8 mouse cellular contexts compared by ENCODE assay signal in the genomic region with DNA sequence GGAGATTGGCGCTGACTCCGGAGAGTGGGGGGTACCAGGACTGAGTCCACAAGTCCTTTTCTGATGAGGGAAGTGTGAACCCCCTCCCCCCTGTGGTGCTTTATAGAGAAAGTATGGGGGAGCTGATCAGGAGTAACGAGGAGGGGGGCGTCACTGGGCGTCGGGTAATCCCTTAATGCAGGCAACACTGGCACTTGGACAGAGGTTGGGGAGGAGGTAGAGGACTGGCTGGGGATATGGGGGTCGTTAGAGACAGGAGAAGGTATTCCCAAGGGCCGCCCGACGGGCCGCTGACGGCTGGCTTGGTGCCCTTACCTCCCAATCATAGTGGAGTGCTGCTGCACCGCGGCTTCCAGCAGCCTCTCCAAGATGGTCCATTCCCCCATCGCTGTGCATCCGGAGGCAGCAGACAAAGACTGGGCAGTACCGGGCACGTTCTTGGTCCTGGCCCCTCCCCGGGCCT. TPM values are rescaled to one million over a fixed set of nuclear protein-coding genes. Genes with fewer than 3 reads are reported as not detected.
DNase-seq lines count a peak whose midpoint lies in the region; ATAC-seq and TF ChIP-seq lines count a peak whose summit lies in the region.

No protein-coding gene starts in this region.

- peak overlapping the region; percentile 88 for H3K4me2 ChIP-seq in heart, embryonic 16.5 days (ENCODE audit: low read depth, low read length)
- peak overlapping the region; percentile 93 for H3K4me2 ChIP-seq in forebrain, embryonic 15.5 days (replicated peaks)
- H3K4me2 ChIP-seq in midbrain, embryonic 13.5 days (replicated peaks) = peak overlapping the region; percentile 86

- peaks cover 41% of the 10 kb centered on the region for H3K27me3 ChIP-seq in heart, embryonic 16.5 days (ENCODE audit: control insufficient read depth, insufficient read depth, low read length)
- peaks cover 15% of the 10 kb centered on the region; the same call in 1 of the 2 replicates for H3K27me3 ChIP-seq in forebrain, embryonic 15.5 days
- H3K27me3 ChIP-seq in midbrain, embryonic 13.5 days = peaks cover 27% of the 10 kb centered on the region
- H3K27me3 ChIP-seq in thymus, adult 2 months (ENCODE audit: control insufficient read depth, insufficient read depth, low read length) = no peaks in the 10 kb centered on the region; the same call in 1 of the 2 replicates

- H3K4me1 ChIP-seq in heart, embryonic 16.5 days (ENCODE audit: control insufficient read depth, insufficient read depth, low read length) = peaks cover 8% of the 10 kb centered on the region; the same call in 1 of the 2 replicates
- peaks cover 7% of the 10 kb centered on the region for H3K4me1 ChIP-seq in forebrain, embryonic 15.5 days
- H3K4me1 ChIP-seq in midbrain, embryonic 13.5 days (replicated peaks) = peaks cover 14% of the 10 kb centered on the region
- no peaks in the 10 kb centered on the region for H3K4me1 ChIP-seq in lung, adult 2 months (ENCODE audit: control insufficient read depth, insufficient read depth, low read length)
- no peaks in the 10 kb centered on the region for H3K4me1 ChIP-seq in thymus, adult 2 months (replicated peaks; ENCODE audit: control insufficient read depth, insufficient read depth, low read length)

- no peak overlapping the region for H3K27ac ChIP-seq in heart, embryonic 16.5 days (ENCODE audit: low read length)
- H3K27ac ChIP-seq in forebrain, embryonic 15.5 days (replicated peaks) = peak overlapping the region; percentile 62
- H3K27ac ChIP-seq in midbrain, embryonic 13.5 days = peak overlapping the region; percentile 81
- H3K27ac ChIP-seq in thymus, adult 2 months (ENCODE audit: control insufficient read depth, insufficient read depth, low read length) = no peak overlapping the region

- no peak for DNase-seq in heart, adult 9 months (ENCODE audit: low spot score in 2 of 2)
- peak; percentile 27 to 39 for DNase-seq in cerebellum, adult 18-20 months
- DNase-seq in lung, adult 2 months = no peak
- no peak for DNase-seq in thymus, adult 2 months

- no peaks in the 10 kb centered on the region for H3K9me3 ChIP-seq in heart, embryonic 16.5 days (replicated peaks; ENCODE audit: control insufficient read depth, low read length)
- no peaks in the 10 kb centered on the region for H3K9me3 ChIP-seq in forebrain, embryonic 15.5 days
- H3K9me3 ChIP-seq in midbrain, embryonic 13.5 days = 0 out of 2 replicates have a peak, but pooled peaks cover 2% of the 10 kb centered on the region

- TF ChIP-seq CTCF in lung, adult 2 months (IDR thresholded peaks at IDR 0.05; ENCODE audit: insufficient read depth, low read length) = no peak
- no peak for TF ChIP-seq CTCF in thymus, adult 2 months (IDR thresholded peaks at IDR 0.05; ENCODE audit: borderline replicate concordance, control insufficient read depth, extremely low read depth, insufficient read depth, low read length, poor library complexity)

- ATAC-seq in heart, embryonic 16.5 days (replicated peaks; ENCODE audit: extremely low read depth, insufficient read depth, low FRiP score) = no peak
- ATAC-seq in forebrain, embryonic 15.5 days (replicated peaks) = peak; percentile 87
- peak; percentile 88 for ATAC-seq in midbrain, embryonic 13.5 days
- ATAC-seq in erythroid progenitor cell, adult 5-6 weeks (replicated peaks; ENCODE audit: low FRiP score, poor library complexity, severe bottlenecking) = no peak

- TF ChIP-seq POLR2A in lung, adult 2 months (IDR thresholded peaks at IDR 0.05; ENCODE audit: borderline replicate concordance, extremely low read depth, low read depth, low read length) = no peak
- TF ChIP-seq POLR2A in thymus, adult 2 months (IDR thresholded peaks at IDR 0.05; ENCODE audit: control insufficient read depth, extremely low read depth, insufficient read depth, low read length, poor library complexity) = no peak

- WGBS in heart, embryonic 16.5 days = 4% methylated on average over 19 of the region's 19 CpGs
- WGBS in forebrain, embryonic 15.5 days = 2% methylated on average over 19 of the region's 19 CpGs
- WGBS in midbrain, embryonic 13.5 days = 4% methylated on average over 19 of the region's 19 CpGs
- 5% methylated on average over 19 of the region's 19 CpGs for WGBS in lung, adult 2 months
- WGBS in thymus, adult 2 months = 11% methylated on average over 19 of the region's 19 CpGs

- H3K36me3 ChIP-seq in heart, embryonic 16.5 days (ENCODE audit: control insufficient read depth, insufficient read depth) = no peaks in the 10 kb centered on the region
- no peaks in the 10 kb centered on the region for H3K36me3 ChIP-seq in forebrain, embryonic 15.5 days
- H3K36me3 ChIP-seq in midbrain, embryonic 13.5 days = no peaks in the 10 kb centered on the region
- no peaks in the 10 kb centered on the region for H3K36me3 ChIP-seq in thymus, adult 2 months (ENCODE audit: control insufficient read depth, insufficient read depth, low read length)

- H3K4me3 ChIP-seq in heart, embryonic 16.5 days (ENCODE audit: low read length) = peak overlapping the region; percentile 57
- peak overlapping the region; percentile 74 for H3K4me3 ChIP-seq in forebrain, embryonic 15.5 days
- H3K4me3 ChIP-seq in midbrain, embryonic 13.5 days (replicated peaks) = peak overlapping the region; percentile 73
- no peak overlapping the region for H3K4me3 ChIP-seq in lung, adult 2 months (replicated peaks; ENCODE audit: extremely low read depth, low read depth, low read length)
- no peak overlapping the region for H3K4me3 ChIP-seq in thymus, adult 2 months (ENCODE audit: control insufficient read depth, insufficient read depth, low read length)

- no peak overlapping the region for H3K9ac ChIP-seq in heart, embryonic 16.5 days (ENCODE audit: low read length)
- peak overlapping the region; percentile 80 for H3K9ac ChIP-seq in forebrain, embryonic 15.5 days (replicated peaks)
- peak overlapping the region; percentile 83 for H3K9ac ChIP-seq in midbrain, embryonic 13.5 days (replicated peaks)

RNA-seq across cellular contexts. Expression of a gene that starts 0.6 kb away (rescaled TPM):
- polyA plus RNA-seq in heart, embryonic 16.5 days (2015; fragmentation: Nextera tagmentation; extraction: Ambion mirVana) = 0.07 TPM in 1 of 2 replicates, not detected in the other
- 3.4 and 3.6 TPM in 2 replicates for polyA plus RNA-seq in forebrain, embryonic 15.5 days (2015; fragmentation: Nextera tagmentation; extraction: Ambion mirVana)
- polyA plus RNA-seq in midbrain, embryonic 13.5 days (2015; fragmentation: Nextera tagmentation; extraction: Ambion mirVana) = 5.5 and 6.4 TPM in 2 replicates
- polyA plus RNA-seq in lung, adult 2 months (2012; rRNA removed) = 0.04 TPM in 1 of 2 replicates, not detected in the other
- 0.04 and 0.06 TPM in 2 replicates for polyA plus RNA-seq in thymus, adult 2 months (2012; rRNA removed)
- total RNA-seq in erythroid progenitor cell, adult 5-6 weeks (2015; ENCODE audit: low replicate concordance) = not detected in 2 replicates
- not detected in 2 replicates for total RNA-seq in erythroid progenitor cell, adult 5-6 weeks (2017; ENCODE audit: low replicate concordance)

RNA-seq across cellular contexts. Expression of a gene that starts 40.6 kb away (rescaled TPM):
- 15,141 and 15,377 TPM in 2 replicates for polyA plus RNA-seq in heart, embryonic 16.5 days (2015; fragmentation: Nextera tagmentation; extraction: Ambion mirVana)
- 2.4 and 22.2 TPM in 2 replicates for polyA plus RNA-seq in forebrain, embryonic 15.5 days (2015; fragmentation: Nextera tagmentation; extraction: Ambion mirVana)
- 1.0 and 4.1 TPM in 2 replicates for polyA plus RNA-seq in midbrain, embryonic 13.5 days (2015; fragmentation: Nextera tagmentation; extraction: Ambion mirVana)
- 400 and 721 TPM in 2 replicates for polyA plus RNA-seq in lung, adult 2 months (2012; rRNA removed)
- 68.8 and 728 TPM in 2 replicates for polyA plus RNA-seq in thymus, adult 2 months (2012; rRNA removed)
- not detected in 2 replicates for total RNA-seq in erythroid progenitor cell, adult 5-6 weeks (2015; ENCODE audit: low replicate concordance)
- not detected in 2 replicates for total RNA-seq in erythroid progenitor cell, adult 5-6 weeks (2017; ENCODE audit: low replicate concordance)

Comparison
In these comparisons a context has a peak if more than half of its experiments do, and no peak if none do; other contexts are left out.
1. ATAC-seq: peak in forebrain, embryonic 15.5 days (single experiment) and midbrain, embryonic 13.5 days (single experiment); none in heart, embryonic 16.5 days (single experiment) and erythroid progenitor cell, adult 5-6 weeks (single experiment).
2. H3K27ac ChIP-seq: peak in forebrain, embryonic 15.5 days (single experiment) and midbrain, embryonic 13.5 days (single experiment); none in heart, embryonic 16.5 days (single experiment) and thymus, adult 2 months (single experiment).
3. H3K4me3 ChIP-seq: peak in heart, embryonic 16.5 days (single experiment), forebrain, embryonic 15.5 days (single experiment) and midbrain, embryonic 13.5 days (single experiment); none in lung, adult 2 months (single experiment) and thymus, adult 2 months (single experiment).
4. DNase-seq: peak in cerebellum, adult 18-20 months (2 of 2); none in heart, adult 9 months (0 of 2), lung, adult 2 months (single experiment) and thymus, adult 2 months (single experiment).
5. Peak in every context shown above with its lines, with median percentiles within 50 percentile points of each other: H3K4me2 ChIP-seq.